Mouse (Mus musculus): ENCODE measurements around the gene Iffo1. TPM values are rescaled to one million over a fixed set of nuclear protein-coding genes. Genes with fewer than 3 reads are reported as not detected.
"Not testable (repeated sequence)": the region's sequence is repeated elsewhere in the genome, so short reads cannot be mapped to it uniquely, and the experiment has no call there.

Gene Iffo1
- total and polyA plus RNA-seq, 3 experiments = 5.7 to 19.7 (median 7.0) TPM

- no peak overlapping the region; the same call in 1 of the 2 replicates for H3K27ac ChIP-seq
- H3K4me3 ChIP-seq = no peak overlapping the region
- DNase-seq = no peak
- no peak for TF ChIP-seq POLR2A (IDR thresholded peaks at IDR 0.05; ENCODE audit: insufficient read depth, low read depth, low read length)
- no peak for TF ChIP-seq EP300 (IDR thresholded peaks at IDR 0.05; ENCODE audit: insufficient read depth, low read depth, low read length)
- TF ChIP-seq CTCF (IDR thresholded peaks at IDR 0.05) = no peak
- peaks cover 6% of the 10 kb centered on the region for H3K36me3 ChIP-seq (ENCODE audit: control insufficient read depth, insufficient read depth, low read length)
- H3K4me1 ChIP-seq (ENCODE audit: control insufficient read depth, insufficient read depth, low read length) = peaks cover 9% of the 10 kb centered on the region
- no peaks in the 10 kb centered on the region; the same call in 1 of the 2 replicates for H3K79me2 ChIP-seq (replicated peaks; ENCODE audit: control insufficient read depth, insufficient read depth, low read length)
- intact Hi-C loops (cut with DNase I) = loop anchor here (2.0 to 10.0 kb wide), 2 partner anchors 13 to 55 kb away; partner anchors contain the start of gene Vamp1
- no peak overlapping the region for H3K9ac ChIP-seq (ENCODE audit: low read depth, low read length)
- no peaks in the 10 kb centered on the region for H3K27me3 ChIP-seq (ENCODE audit: control insufficient read depth, insufficient read depth, low read length)
- 86% methylated on average over 7 of the region's 7 CpGs for WGBS
Observed at GRCm38 (mm10) chr6:125159773-125160557, 14.9 kb downstream of the Iffo1 start.

DNA sequence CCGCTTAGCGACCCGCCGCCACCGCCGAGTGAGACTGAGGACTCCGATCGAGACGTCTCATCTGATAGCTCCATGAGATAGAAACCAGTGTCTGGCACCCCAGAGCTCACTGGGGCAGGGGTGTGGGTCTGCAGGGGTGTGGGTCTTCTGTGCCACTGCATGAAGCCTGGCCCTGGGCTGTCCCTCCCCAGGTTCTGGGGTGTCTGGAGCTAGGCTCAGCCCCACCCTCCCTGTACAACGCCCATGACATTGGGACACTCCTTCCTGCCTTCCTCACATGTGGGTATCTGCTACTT lies 15.5 kb downstream of the Iffo1 start:
- H3K9ac ChIP-seq (ENCODE audit: low read depth, low read length) = no peak overlapping the region
- 62% methylated on average over 10 of the region's 10 CpGs for WGBS
- TF ChIP-seq EP300 (IDR thresholded peaks at IDR 0.05; ENCODE audit: insufficient read depth, low read depth, low read length) (no peak), POLR2A (IDR thresholded peaks at IDR 0.05; ENCODE audit: insufficient read depth, low read depth, low read length) (no peak), CTCF (IDR thresholded peaks at IDR 0.05) (no peak)
- peaks cover 9% of the 10 kb centered on the region for H3K4me1 ChIP-seq (ENCODE audit: control insufficient read depth, insufficient read depth, low read length)
- no peak overlapping the region for H3K4me3 ChIP-seq
- H3K36me3 ChIP-seq (ENCODE audit: control insufficient read depth, insufficient read depth, low read length) = peaks cover 6% of the 10 kb centered on the region
- H3K27ac ChIP-seq = peak overlapping the region; percentile 59
- H3K79me2 ChIP-seq (replicated peaks; ENCODE audit: control insufficient read depth, insufficient read depth, low read length) = no peaks in the 10 kb centered on the region; the same call in 1 of the 2 replicates
- intact Hi-C loops (cut with DNase I) = loop anchor here (2.0 to 10.0 kb wide), 2 partner anchors 14 to 54 kb away; partner anchors contain the start of gene Vamp1
- no peak for DNase-seq
- no peaks in the 10 kb centered on the region for H3K27me3 ChIP-seq (ENCODE audit: control insufficient read depth, insufficient read depth, low read length)

- H3K36me3 ChIP-seq (ENCODE audit: control insufficient read depth, insufficient read depth, low read length) = peaks cover 6% of the 10 kb centered on the region
- peak overlapping the region; percentile 16; the same call in 1 of the 2 replicates for H3K9ac ChIP-seq (ENCODE audit: low read depth, low read length)
- H3K27me3 ChIP-seq (ENCODE audit: control insufficient read depth, insufficient read depth, low read length) = no peaks in the 10 kb centered on the region
- intact Hi-C loops (cut with DNase I) = loop anchor here (2.0 to 10.0 kb wide), 2 partner anchors 14 to 54 kb away; partner anchors contain the start of gene Vamp1
- no peaks in the 10 kb centered on the region; the same call in 1 of the 2 replicates for H3K79me2 ChIP-seq (replicated peaks; ENCODE audit: control insufficient read depth, insufficient read depth, low read length)
- peak overlapping the region; percentile 59 for H3K27ac ChIP-seq
- H3K4me1 ChIP-seq (ENCODE audit: control insufficient read depth, insufficient read depth, low read length) = peaks cover 9% of the 10 kb centered on the region
- no peak overlapping the region for H3K4me3 ChIP-seq
- WGBS = 16% methylated on average over 22 of the region's 22 CpGs
- peak; percentile 78 to 86 for DNase-seq
- TF ChIP-seq POLR2A (IDR thresholded peaks at IDR 0.05; ENCODE audit: insufficient read depth, low read depth, low read length) = peak; percentile 66
- peak; percentile 84 for TF ChIP-seq EP300 (IDR thresholded peaks at IDR 0.05; ENCODE audit: insufficient read depth, low read depth, low read length)
- no peak for TF ChIP-seq CTCF (IDR thresholded peaks at IDR 0.05)
Observed at GRCm38 (mm10) chr6:125160854-125161760, 16.1 kb downstream of the Iffo1 start.

GRCm38 (mm10) chr6:125161971-125162370 lies 16.9 kb downstream of the Iffo1 start:
- H3K79me2 ChIP-seq (replicated peaks; ENCODE audit: control insufficient read depth, insufficient read depth, low read length); H3K9ac ChIP-seq (ENCODE audit: low read depth, low read length); H3K27me3 ChIP-seq (ENCODE audit: control insufficient read depth, insufficient read depth, low read length); H3K4me1 ChIP-seq (ENCODE audit: control insufficient read depth, insufficient read depth, low read length); H3K36me3 ChIP-seq (ENCODE audit: control insufficient read depth, insufficient read depth, low read length); H3K4me3 ChIP-seq: not testable (repeated sequence)
- DNase-seq = peak; percentile 70 to 74
- TF ChIP-seq CTCF (IDR thresholded peaks at IDR 0.05) = peak; percentile 65
- H3K27ac ChIP-seq = peak overlapping the region; percentile 59; the same call in 1 of the 2 replicates
- intact Hi-C loops (cut with DNase I) = loop anchor here (2.0 to 10.0 kb wide), 2 partner anchors 15 to 53 kb away; partner anchors contain the start of gene Vamp1
- 0% methylated on average over 4 of the region's 5 CpGs for WGBS

DNA sequence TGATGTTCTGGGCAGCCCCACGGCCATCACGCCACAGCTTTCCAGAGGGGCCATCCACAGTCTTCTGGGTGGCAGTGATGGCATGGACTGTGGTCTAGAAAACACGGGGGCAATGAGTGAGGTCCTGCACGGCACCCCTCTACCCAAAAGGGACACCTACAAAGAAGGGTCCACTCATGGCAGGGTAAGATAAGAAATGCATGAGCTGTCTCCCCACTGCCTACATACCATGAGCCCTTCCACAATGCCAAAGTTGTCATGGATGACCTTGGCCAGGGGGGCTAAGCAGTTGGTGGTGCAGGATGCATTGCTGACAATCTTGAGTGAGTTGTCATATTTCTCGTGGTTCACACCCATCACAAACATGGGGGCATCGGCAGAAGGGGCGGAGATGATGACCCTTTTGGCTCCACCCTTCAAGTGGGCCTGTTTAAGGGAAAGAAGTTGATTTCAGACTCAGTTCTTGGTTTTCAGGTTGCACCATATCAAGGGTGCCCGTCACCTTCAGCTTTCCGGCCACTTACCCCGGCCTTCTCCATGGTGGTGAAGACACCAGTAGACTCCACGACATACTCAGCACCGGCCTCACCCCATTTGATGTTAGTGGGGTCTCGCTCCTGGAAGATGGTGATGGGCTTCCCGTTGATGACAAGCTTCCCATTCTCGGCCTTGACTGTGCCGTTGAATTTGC lies 17.7 kb downstream of the Iffo1 start:
- intact Hi-C loops (cut with DNase I) = loop anchor here (10.0 kb wide), 1 partner anchor 52 kb away; the partner anchor contains the start of gene Vamp1
- not testable (repeated sequence) for H3K9ac ChIP-seq (ENCODE audit: low read depth, low read length)

More for the DNA sequence above, 17.7 kb downstream of the Iffo1 start:
- 48% methylated on average over 13 of the region's 16 CpGs for WGBS
- not testable (repeated sequence) for DNase-seq; H3K36me3 ChIP-seq (ENCODE audit: control insufficient read depth, insufficient read depth, low read length); H3K27me3 ChIP-seq (ENCODE audit: control insufficient read depth, insufficient read depth, low read length); H3K27ac ChIP-seq; H3K79me2 ChIP-seq (replicated peaks; ENCODE audit: control insufficient read depth, insufficient read depth, low read length); H3K4me3 ChIP-seq
- peaks cover 12% of the 10 kb centered on the region for H3K4me1 ChIP-seq (ENCODE audit: control insufficient read depth, insufficient read depth, low read length)

Measured in heart, adult 2 months (tissue).